Comparison of ENCODE assay signal across 8 mouse cellular contexts in genomic region chr4:133094255-133094654, GRCm38 (mm10). TPM values are rescaled to one million over a fixed set of nuclear protein-coding genes. Genes with fewer than 3 reads are reported as not detected.
DNase-seq lines count a peak whose midpoint lies in the region; ATAC-seq and TF ChIP-seq lines count a peak whose summit lies in the region.

No protein-coding gene starts in this region.

- TF ChIP-seq POLR2A in myocyte (IDR thresholded peaks at IDR 0.05; ENCODE audit: insufficient read length, low read depth), result no peak

- H3K36me3 ChIP-seq in lung, embryonic 15.5 days, result no peaks in the 10 kb centered on the region
- H3K36me3 ChIP-seq in hindbrain, embryonic 14.5 days (replicated peaks; ENCODE audit: control insufficient read depth, insufficient read depth), result no peaks in the 10 kb centered on the region
- no peaks in the 10 kb centered on the region for H3K36me3 ChIP-seq in myocyte (ENCODE audit: control insufficient read depth, insufficient read depth)

- intact Hi-C loops in gastrocnemius, adult 2 months (cut with DNase I), result no loop called here
- intact Hi-C loops in gastrocnemius, postnatal 36 days (cut with DNase I), result no loop called here

- H3K4me1 ChIP-seq in lung, embryonic 15.5 days, result peaks cover 64% of the 10 kb centered on the region
- peaks cover 43% of the 10 kb centered on the region for H3K4me1 ChIP-seq in hindbrain, embryonic 14.5 days (replicated peaks; ENCODE audit: control insufficient read depth, insufficient read depth, low read length)

- 50% methylated on average over 1 of the region's 1 CpGs for WGBS in lung, embryonic 15.5 days
- 29% methylated on average over 1 of the region's 1 CpGs for WGBS in hindbrain, embryonic 14.5 days

- no peak overlapping the region for H3K4me3 ChIP-seq in gastrocnemius, adult 2 months
- H3K4me3 ChIP-seq in lung, embryonic 15.5 days, result no peak overlapping the region
- H3K4me3 ChIP-seq in hindbrain, embryonic 14.5 days (replicated peaks; ENCODE audit: low read length), result no peak overlapping the region
- no peak overlapping the region for H3K4me3 ChIP-seq in myocyte

- H3K9me3 ChIP-seq in lung, embryonic 15.5 days, result no peaks in the 10 kb centered on the region
- H3K9me3 ChIP-seq in hindbrain, embryonic 14.5 days (ENCODE audit: control insufficient read depth, low read length), result no peaks in the 10 kb centered on the region

- H3K27me3 ChIP-seq in lung, embryonic 15.5 days, result no peaks in the 10 kb centered on the region
- H3K27me3 ChIP-seq in hindbrain, embryonic 14.5 days (ENCODE audit: control insufficient read depth, insufficient read depth, low read length), result no peaks in the 10 kb centered on the region
- H3K27me3 ChIP-seq in myocyte (ENCODE audit: control insufficient read depth, insufficient read depth, insufficient read length), result no peaks in the 10 kb centered on the region

- no peak overlapping the region for H3K4me2 ChIP-seq in lung, embryonic 15.5 days
- H3K4me2 ChIP-seq in hindbrain, embryonic 14.5 days (replicated peaks), result no peak overlapping the region
- H3K4me2 ChIP-seq in myocyte (ENCODE audit: low read depth), result peak overlapping the region; percentile 38

- no peaks in the 10 kb centered on the region for H3K79me2 ChIP-seq in myocyte (ENCODE audit: control insufficient read depth, insufficient read depth)

- H3K9ac ChIP-seq in lung, embryonic 15.5 days, result no peak overlapping the region
- H3K9ac ChIP-seq in hindbrain, embryonic 14.5 days, result 0 out of 2 replicates have a peak overlapping the region, but pooled peaks have one; percentile 24

- DNase-seq in gastrocnemius, adult 2 months, result no peak
- no peak for DNase-seq in gastrocnemius, postnatal 36 days
- DNase-seq in lung, postnatal 4 days, result no peak
- DNase-seq in hindbrain, embryonic 14.5 days (ENCODE audit: low spot score), result no peak
- no peak for DNase-seq in spleen, adult 12 weeks (ENCODE audit: low spot score)
- no peak for DNase-seq in left cerebral cortex, adult 9 months (ENCODE audit: low spot score in 2 of 2)

- ATAC-seq in lung, embryonic 15.5 days (ENCODE audit: borderline replicate concordance, extremely low read depth, low FRiP score, low TSS enrichment), result no peak
- ATAC-seq in hindbrain, embryonic 14.5 days (ENCODE audit: low FRiP score), result no peak

- H3K27ac ChIP-seq in gastrocnemius, adult 2 months, result peak overlapping the region; percentile 78
- peak overlapping the region; percentile 98 for H3K27ac ChIP-seq in lung, embryonic 15.5 days
- peak overlapping the region; percentile 87 for H3K27ac ChIP-seq in hindbrain, embryonic 14.5 days

- TF ChIP-seq CTCF in gastrocnemius, adult 2 months (IDR thresholded peaks at IDR 0.05), result no peak

- H3ac ChIP-seq in myocyte (ENCODE audit: control insufficient read depth, insufficient read length), result no peak overlapping the region

TF ChIP-seq in myocyte, 11 proteins besides CTCF, POLR2A, EP300 and RAD21:
- TF ChIP-seq USF1 (IDR thresholded peaks at IDR 0.05; ENCODE audit: low read depth), result no peak
- TF ChIP-seq MAX (IDR thresholded peaks at IDR 0.05; ENCODE audit: low read depth), result no peak
- no peak for TF ChIP-seq E2F4 (IDR thresholded peaks at IDR 0.05; ENCODE audit: insufficient read depth)
- TF ChIP-seq CEBPB (IDR thresholded peaks at IDR 0.05; ENCODE audit: insufficient read depth, poor library complexity, severe bottlenecking), result no peak
- no peak for TF ChIP-seq POLR2AphosphoS2 (IDR thresholded peaks at IDR 0.05; ENCODE audit: insufficient read length, low read depth)

RNA-seq across cellular contexts. Expression of gene Wasf2, which starts 36.0 kb away (rescaled TPM):
- total RNA-seq in gastrocnemius, adult 2 months (2021), result 10 to 100 TPM; 34.9 to 35.6 TPM
- total RNA-seq in gastrocnemius, postnatal 36 days (2021), result 10 to 100 TPM; 31.1 to 31.8 TPM
- 120 and 136 TPM in 2 replicates for polyA plus RNA-seq in lung, embryonic 15.5 days (2015; fragmentation: Nextera tagmentation; extraction: Ambion mirVana)
- polyA plus RNA-seq in hindbrain, embryonic 14.5 days (2014; fragmentation: Nextera tagmentation; extraction: Ambion mirVana), result 21.0 and 23.9 TPM in 2 replicates
- polyA plus RNA-seq in myocyte (2012; fragmentation: generic; extraction: Trizol), result 62.0 TPM
